Mouse (Mus musculus) mouse trophoblast stem cell (cell line): Measurements from ENCODE around the gene Tyro3.

Experiments
- in situ Hi-C, 2 experiments: fragments of 300-500 bp; cut with MseI, MboI; formaldehyde crosslinking; loops; 2 replicates in 1 of 2; 3 replicates in 1 of 2; pipeline ENCODE4 v1.15.1; 2025

The Tyro3 gene

DNA sequence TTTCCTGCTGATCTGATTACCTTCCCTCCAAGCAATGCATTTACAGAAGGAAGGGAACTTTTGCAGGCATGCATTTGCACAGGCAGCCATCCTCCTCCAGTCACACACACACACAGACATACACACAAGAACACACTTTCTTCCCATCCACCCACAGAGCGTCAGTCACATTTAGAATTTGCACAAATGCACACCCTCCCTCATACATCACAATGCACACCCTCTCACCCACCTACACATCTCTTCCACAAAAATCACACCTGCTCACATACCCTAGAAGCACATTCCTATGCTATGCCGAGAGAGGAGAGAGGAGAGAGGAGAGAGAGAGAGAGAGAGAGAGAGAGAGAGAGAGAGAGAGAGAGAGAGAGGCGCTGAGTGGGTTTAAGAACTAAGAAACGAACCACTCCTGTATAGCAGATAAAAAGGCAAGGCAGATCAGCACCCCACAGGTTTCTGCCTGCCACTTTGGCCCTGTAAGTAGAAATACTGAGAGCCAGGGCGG is at the start of gene Tyro3:
Gene Tyro3 (plus strand): TSS at position 455 of the 505 bp plus-strand sequence.
- in situ Hi-C loops = no loop called here

DNA sequence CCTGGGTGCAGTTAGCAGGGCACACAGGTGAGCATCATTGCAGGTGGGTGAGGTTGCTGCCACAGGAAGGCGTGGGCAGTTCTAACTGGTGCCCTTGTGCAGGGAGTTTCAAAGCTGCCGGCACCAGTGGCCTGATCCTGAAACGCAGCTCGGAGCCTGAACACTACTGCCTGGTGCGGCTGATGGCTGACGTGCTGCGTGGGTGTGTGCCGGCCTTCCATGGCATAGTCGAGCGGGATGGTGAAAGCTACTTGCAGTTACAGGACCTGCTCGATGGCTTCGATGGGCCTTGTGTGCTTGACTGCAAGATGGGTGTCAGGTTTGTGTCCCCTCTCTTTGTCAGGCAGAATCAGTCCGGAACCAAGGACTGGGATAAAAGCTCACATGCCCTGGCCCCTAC is 48.3 kb upstream of the Tyro3 start:
- in situ Hi-C loops = no loop called here

DNA sequence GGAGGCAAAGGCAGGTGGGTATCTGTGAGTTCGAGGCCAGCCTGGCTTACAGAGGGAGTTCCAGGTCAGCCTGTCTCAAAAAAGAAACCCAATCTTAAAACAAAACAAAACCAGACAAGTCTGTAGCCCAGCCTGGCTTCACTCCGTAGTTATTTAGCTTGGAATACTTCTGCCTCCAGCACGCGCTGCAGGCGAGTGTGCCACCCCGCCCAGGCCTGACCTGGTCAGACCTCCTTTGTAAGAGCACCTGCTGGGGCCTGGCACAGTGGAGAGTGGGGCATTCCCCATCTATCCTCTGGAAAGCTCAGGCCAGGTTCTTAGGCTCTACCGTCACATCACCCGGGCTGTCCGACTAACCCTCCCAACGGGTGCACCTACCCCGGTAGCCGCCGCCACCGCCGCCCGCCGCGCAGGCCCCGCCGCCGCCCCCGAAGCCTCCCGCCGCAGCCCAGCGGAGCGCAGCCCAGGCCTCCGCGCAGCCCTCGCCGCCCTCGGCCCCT is 39.9 kb upstream of the Tyro3 start:
- in situ Hi-C loops = no loop called here

DNA sequence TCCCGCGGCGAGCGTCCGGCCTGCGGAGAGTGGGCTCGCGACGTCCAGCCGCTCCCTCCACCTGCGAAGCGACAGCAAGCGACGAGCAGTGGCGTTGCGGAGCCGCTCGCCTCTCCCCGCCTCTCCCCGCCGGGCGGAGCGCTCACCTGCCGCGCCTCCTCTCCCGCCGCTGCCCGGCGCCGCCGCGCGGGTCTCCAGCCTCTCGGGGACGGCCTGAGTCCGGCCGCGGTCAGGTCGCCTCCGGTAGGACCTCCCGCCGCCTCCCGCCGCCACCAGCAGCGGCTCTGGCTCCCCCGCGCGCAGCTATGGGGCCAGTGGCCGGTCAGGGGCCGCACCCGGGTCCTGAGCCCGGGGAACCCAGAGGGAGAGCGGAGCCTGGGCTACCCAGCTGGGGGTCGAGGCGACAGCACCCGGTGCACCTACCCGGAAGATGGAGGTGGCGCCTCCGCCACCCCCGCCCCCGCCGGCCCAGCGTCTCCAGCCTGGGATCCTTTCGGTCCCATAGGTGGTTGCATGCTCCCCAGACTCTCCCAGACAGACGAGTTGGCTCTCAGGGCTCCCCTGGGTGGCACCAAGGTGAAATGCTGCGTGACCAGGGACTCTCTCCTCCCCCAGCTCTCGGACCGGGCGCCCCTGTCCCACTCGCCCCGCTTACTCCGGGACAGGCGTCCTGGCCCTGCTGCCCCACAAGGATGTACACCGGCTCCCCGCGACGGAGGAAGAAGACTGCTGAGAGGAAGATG is 39.3 kb upstream of the Tyro3 start:
- in situ Hi-C loops = no loop called here

DNA sequence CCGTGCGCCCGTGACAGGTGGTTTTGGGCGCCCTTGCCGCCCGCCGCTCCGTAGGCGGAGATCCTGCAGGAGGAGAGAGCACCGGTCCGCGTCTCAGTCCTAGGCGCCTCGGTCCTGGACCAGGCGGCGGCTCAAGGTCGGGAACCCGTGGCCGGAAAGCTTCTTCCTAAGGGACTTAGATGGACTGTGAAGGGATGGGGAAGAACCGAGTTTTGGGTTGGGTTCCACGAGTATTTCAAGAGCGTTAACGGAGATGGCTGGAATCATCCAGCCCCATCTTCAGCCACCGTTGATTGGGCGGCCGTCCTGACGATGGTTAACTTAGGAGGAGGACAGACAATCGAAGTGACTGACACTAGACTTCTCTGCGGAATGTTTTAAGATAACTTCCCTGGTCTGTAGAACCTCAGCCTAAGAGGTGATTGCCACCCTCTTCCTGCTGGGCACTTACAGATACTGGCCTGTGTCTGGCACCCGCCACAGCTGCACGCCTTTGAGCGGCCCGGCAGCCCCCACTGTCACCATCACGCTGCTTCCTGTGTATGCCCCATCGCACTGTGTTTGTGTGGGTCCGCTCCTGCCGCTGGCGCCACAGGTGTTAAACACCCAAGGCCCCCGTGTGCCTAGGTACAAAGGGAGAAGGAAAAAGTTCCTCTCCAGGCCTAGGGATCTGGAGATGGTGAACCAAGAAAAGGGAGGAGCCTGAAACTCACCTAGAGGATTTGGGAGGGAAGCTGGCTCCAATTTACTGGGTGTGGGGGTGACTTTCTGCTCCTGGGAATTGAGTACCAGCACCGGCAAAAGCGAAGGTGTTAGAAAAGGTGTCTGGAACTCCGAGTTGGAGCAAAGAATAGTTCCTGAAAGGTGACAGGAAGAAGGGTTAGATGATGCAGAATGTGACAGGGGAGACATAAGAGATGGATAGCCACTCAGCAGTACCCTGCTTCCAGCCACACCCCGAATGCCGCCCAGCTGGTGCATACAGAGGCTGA is 38.4 kb upstream of the Tyro3 start:
- in situ Hi-C loops = no loop called here

DNA sequence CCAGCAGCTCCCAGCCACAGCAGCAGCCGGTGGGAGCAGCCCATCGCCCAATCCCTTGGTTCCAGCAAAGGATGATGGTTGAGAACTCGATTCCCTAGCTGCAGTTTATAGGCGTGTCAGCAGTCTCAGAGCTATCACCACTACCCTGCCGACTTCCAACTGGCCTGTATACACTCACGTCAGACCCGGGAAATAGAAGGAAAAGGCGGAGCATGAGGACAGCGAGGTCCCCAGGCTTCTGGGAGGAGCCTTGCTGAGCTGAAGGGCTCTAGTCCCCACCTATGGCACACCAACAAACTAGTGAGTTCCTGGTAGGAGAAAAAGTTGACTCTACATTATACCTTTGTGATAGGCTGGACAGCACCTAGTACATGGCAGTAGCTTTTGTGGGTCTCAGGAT is 37.3 kb upstream of the Tyro3 start, which contains the start of gene Ltk:
Gene Ltk (minus strand): TSS at position 181 of the 400 bp plus-strand sequence.
- in situ Hi-C loops = no loop called here

DNA sequence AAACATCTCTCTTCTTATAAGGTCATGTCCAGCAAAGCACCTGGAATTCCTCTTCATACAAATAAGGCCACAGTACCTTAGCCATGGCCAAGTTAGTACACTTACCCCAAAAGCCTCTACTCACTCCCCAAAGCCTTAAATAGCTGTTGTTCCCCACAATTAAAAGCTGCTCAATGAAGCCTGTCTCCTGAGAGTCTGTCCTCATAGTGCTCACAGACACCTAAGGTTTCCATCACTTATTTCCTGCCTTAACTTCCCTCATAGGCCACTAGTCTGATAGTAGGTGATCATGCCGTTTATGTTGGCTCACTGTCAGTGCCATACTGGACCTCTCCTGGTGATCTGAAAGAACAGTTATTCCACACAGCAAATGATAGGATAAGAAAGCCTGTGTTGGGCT is 35.3 kb upstream of the Tyro3 start:
- in situ Hi-C loops = no loop called here

DNA sequence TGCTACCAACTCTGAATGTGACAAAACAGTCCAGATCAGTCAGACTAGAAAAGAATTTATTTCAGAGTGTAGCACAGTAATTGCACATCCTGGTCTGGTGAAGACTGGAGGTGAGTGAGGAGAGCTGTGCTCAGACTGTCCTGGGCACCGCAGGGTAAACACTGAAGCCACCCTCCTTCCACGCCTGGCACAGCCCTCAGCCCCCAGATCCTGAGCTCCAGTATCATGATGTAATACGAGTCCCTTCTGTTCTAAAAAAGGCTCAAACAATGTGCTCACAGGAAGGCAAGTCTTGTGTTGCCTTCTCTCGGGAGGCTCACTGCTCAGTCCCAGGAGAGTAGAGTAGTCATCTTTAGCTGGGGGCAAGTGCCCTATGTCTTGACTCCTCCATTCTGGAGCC is 33.6 kb upstream of the Tyro3 start:
- in situ Hi-C loops = no loop called here

DNA sequence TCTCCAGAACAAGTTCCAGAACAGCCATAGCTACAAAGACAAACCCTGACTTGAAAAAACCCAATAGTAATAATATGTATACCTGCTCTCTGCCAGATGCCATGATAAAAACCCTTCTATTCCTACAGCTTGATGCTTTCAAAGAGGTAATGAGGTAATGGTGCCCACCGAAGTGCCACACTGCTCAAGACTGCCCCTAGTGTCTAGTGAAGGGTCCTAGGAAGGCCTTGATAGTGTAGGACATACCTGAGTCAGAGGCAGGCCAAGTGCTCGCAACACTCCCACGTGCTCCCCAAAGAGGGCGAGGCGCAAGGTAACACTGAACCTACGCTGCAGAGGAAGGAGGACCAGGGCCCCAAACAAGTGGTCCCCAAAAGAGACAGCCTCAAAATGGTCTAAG is 30.3 kb upstream of the Tyro3 start:
- in situ Hi-C loops = no loop called here

DNA sequence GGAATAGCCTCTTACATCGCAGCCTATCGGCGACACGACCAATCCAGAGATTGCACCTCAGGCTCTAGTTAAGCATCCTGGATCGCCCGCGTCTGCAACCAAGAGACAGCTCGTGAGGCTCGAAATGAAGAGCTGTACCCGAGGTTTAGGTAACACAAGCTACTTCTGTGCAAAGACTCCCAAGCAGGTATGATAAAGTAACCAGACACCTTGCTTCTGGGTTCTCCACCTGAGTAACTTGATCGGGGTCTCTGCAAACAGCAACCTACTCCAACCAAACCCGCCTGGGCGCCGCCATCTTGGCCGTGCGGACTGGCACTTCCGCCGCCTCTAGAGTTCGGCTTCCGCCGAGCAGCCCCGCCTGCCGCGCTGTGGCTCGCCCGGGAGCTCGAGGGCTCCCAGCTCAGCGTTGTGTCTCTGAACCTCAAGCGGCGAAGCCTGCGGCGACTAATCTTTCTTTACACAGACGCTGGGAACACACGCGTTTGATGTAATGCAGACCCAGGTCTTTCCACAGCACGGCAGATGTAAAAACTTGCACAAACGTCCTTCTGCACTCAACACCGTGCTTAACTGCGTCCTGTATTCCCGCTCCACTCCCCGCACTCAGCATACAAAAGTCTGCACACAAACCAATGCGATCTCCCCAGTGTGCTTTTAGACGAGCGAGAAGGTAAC is 10.2 kb upstream of the Tyro3 start, which contains the start of gene Rpap1:
Gene Rpap1 (minus strand): TSS at position 332 of the 678 bp plus-strand sequence.
- in situ Hi-C loops = no loop called here

DNA sequence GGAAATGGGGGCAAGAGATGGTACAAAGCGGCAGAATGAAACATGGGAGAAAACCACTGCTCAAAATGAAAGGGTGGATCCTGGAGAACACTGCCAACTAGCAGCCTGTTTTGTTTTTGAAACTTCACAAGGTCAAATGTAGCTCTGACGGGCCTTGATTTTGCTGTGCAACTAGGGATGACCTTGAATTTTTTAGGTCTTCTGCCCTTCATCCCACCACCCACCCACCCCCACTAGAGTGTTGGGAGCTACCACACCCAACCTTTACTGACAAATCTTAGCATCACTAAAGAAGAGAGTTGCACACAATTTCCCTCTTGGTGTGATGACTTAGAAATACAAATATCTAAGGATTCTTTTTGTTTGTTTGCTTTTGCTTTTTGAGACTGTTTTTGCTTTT is 7.5 kb upstream of the Tyro3 start:
- in situ Hi-C loops = no loop called here

DNA sequence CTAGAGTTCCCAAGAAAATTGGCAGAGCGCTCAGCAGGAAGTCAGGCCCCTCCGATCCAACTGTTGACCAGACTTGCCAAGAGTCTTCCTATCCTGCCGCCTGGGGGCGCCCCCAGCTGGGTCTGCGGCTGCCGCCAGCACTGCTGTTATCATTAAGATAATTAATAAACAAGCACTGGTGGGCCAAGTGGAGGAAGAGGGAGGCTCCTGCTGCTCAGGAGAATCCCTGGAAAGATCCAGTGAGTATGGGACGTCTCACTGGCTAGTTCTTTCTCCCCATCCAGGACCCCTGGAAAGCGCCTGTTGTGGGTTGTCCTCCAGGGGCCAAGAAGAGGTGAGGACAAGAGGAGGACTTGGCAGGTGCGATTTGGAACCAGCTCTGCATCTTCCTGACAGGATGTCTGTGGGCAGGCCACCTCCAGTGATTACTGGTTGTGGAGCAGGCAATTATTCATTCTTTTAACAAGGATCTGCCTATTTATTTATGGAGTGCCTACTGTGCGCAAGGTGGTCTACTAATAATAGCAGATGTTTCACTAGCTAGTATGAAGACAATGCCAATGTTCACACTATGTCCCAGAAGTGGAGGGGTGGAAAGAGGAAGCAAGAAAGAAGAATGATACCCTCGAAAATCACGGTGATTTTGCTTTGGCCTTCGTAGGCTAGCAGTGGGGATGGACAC is 854 bp downstream of the Tyro3 start:
- in situ Hi-C loops = no loop called here

DNA sequence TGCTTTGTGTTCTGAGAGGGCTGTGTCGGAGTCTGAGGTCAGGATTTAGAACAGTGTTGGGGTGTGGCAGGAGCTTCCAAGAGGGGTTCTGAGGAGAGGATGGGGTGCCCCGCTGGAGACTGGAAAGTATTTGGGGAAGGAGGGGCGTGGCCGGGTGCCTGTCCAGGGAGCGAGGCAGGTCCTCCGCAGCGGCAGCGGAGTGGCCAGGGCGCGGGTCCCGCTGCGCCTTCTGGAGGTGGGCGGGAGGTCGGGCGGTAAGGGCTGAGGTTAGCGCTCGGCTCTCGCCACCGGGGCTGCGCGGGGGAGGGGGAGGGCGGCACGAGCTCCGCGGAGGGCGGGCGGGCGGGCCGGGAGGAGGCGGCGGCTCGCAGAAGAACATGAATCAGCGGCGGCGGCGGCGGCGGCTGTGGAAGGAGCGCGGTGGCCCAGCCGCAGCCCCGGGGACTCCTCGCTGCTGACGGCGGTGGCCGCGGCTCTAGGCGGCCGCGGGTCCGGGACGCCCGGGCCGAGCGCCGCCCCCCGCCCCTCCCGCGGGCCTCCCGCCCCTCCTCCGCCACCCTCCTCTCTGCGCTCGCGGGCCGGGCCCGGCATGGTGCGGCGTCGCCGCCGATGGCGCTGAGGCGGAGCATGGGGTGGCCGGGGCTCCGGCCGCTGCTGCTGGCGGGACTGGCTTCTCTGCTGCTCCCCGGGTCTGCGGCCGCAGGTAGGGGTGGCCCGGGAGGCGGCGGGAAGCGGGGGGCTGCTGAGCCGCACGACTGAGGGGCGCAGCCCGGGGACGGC is 1.8 kb downstream of the Tyro3 start:
- in situ Hi-C loops = no loop called here

DNA sequence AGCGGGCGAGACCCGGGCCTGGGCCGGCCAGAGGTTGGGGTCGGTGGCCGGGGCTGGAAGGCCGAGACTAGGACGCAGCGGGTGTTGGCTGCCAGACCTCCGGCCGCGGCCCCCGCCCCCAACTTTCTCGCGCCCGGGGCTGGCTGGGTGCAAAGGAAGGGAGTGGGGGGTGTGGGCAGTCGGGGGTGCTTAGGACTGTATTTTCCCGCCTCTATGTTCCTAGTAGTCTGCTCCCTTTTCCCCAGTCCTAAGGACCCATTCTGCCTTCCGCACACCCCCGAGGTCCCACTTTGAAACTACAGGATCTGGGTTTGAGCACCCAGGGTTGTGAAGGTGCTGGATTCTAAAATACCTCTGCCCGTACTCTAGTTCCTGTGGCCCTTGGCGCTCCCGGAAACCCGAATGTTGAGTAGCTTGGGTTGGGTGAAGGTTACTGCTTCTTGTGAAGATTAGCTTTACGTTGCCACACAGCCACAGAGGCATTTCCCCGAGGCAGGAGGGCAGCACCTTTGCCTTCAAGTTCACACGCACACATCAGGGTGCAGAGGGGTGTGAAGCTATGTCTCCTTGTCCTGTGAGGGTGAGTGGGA is 2.5 kb downstream of the Tyro3 start:
- in situ Hi-C loops = no loop called here

DNA sequence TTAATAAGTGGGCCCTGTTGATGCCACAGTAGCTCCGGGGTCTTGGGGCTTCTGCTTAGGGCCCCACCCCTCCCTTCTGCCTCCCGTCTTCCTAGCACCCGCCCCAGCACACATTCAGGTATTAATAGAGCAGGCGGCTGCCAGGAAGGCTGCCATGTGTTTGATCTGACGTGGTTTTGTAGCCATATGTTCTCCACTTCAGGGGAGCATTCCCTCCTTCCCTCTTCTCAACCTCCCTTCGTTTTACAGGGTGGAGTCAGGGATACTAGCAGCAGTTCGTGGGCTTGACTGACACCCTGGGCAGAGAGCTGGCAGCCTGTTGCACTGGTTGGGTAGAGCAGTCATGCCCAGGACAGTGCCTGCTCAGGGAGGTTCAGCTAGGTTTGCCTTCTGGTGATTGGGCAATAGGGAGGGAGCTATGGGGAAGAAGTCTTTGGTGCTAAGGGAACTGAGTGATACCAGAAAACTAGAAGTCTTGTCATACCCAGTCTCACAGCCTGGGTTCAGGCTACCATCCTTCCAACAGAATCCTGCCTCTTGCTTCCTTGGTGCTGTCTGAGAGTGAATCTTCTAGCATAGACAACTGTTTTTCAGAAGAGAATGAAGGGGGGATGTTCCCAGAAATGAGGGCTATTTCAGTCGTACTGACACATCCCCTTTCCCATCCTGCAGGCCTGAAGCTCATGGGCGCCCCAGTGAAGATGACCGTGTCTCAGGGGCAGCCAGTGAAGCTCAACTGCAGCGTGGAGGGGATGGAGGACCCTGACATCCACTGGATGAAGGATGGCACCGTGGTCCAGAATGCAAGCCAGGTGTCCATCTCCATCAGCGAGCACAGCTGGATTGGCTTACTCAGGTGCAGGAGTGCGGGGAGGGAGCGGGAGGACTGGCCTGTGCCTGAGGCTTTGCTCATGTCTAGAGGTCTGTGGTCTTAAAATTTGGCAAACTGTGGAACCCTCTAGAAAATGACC is 3.6 kb downstream of the Tyro3 start:
- in situ Hi-C loops = no loop called here

DNA sequence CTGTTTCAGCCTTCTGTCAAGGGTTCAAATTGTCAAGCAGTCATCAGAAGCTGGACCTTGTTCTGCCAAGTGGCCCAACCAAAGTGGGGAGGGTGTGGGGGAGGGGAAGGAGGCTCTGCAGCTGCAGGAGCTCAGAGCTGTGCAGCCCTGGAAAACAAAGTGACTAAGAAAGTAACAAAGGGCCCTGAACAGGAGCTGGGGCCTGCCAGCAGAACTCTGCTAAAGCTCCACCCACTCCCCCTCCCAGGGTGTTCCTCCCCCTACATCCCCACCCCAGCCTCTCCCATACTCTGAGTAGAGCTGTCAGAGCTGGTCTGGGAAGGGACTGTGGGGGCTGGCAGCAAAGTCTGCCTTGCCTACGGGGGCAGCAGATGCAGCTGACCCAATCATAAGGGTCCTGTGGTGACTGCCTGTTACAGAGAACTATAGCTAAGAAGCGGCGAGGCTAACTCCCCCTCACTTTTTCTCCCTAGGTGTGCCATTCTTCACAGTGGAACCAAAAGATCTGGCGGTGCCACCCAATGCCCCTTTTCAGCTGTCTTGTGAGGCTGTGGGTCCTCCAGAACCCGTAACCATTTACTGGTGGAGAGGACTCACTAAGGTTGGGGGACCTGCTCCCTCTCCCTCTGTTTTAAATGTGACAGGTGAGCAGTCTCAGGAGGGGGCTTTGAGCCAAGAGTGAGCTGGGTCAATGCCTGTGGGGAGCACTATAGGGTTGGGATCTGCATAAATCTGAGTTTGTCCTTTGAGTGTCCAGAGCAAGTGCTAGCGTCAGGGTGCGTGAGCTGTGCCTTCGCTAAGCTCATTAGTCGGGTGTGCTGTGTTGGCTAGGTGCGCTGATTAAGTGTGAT is 5.5 kb downstream of the Tyro3 start:
- in situ Hi-C loops = no loop called here

DNA sequence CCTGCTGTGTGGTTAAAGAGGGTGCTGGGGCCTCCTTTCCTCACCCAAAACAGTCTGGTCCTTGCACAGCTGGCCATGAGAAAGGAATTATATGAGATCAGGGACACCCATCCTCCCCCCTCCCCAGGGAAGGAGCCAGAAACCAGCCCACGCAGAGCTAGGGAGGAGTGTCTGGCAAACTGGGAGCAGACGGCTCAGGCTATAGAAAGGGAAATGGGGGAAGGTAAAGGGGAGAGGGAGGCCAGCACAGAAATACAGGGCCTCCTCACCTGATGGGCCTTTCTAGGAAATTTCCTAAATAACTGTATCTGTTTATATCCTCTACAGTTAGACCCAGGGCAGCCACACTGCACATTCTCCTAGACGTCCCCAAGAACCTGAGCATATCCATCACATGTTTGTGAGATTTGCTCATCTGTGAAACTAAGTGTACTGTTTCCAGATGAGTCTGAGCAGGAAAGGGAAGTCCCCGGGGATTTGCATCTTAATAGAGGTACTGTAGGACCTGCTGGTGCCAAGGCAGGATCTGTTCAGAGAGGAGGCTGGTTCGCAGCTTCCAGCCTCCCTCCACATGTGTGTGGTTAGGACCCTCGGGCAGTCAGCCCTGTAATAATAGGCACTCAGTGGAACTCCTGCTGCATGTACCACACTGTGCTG is 6.2 kb downstream of the Tyro3 start:
- in situ Hi-C loops = no loop called here
